8 mouse cellular contexts compared by ENCODE assay signal in genomic region chr2:38511487-38512307, GRCm38 (mm10). TPM values are rescaled to one million over a fixed set of nuclear protein-coding genes. Genes with fewer than 3 reads are reported as not detected.
DNase-seq lines count a peak whose midpoint lies in the region; ATAC-seq lines count a peak whose summit lies in the region.

Gene Nek6, plus strand, starts transcription at chr2:38511643.

- H3K9ac ChIP-seq in embryonic facial prominence, embryonic 11.5 days (replicated peaks; ENCODE audit: low read length): peak within 1 kb of the TSS; percentile 94
- peak within 1 kb of the TSS; percentile 92 for H3K9ac ChIP-seq in kidney, embryonic 14.5 days (ENCODE audit: low read depth, low read length)
- peak within 1 kb of the TSS; percentile 78 for H3K9ac ChIP-seq in liver, embryonic 12.5 days

- peak; percentile 84 for ATAC-seq in embryonic facial prominence, embryonic 11.5 days (replicated peaks; ENCODE audit: insufficient number of reproducible peaks, low FRiP score, low TSS enrichment, low read depth)
- peak; percentile 81 for ATAC-seq in kidney, embryonic 14.5 days (ENCODE audit: low FRiP score, low TSS enrichment)
- ATAC-seq in liver, embryonic 12.5 days: peak; percentile 58

- WGBS in embryonic facial prominence, embryonic 11.5 days: under 1% methylated on average over 90 of the region's 90 CpGs
- WGBS in kidney, embryonic 14.5 days: under 1% methylated on average over 84 of the region's 90 CpGs
- 1% methylated on average over 84 of the region's 90 CpGs for WGBS in liver, embryonic 12.5 days (ENCODE audit: insufficient replicate concordance)

- no peaks in the 10 kb centered on the region for H3K36me3 ChIP-seq in embryonic facial prominence, embryonic 11.5 days (replicated peaks; ENCODE audit: control insufficient read depth, insufficient read depth, low read depth, low read length)
- no peaks in the 10 kb centered on the region for H3K36me3 ChIP-seq in kidney, embryonic 14.5 days (ENCODE audit: control insufficient read depth, insufficient read depth, low read length)
- peaks cover 3% of the 10 kb centered on the region; the same call in 1 of the 2 replicates for H3K36me3 ChIP-seq in liver, embryonic 12.5 days

- H3K27ac ChIP-seq in embryonic facial prominence, embryonic 11.5 days (replicated peaks; ENCODE audit: low read depth, low read length): peak within 1 kb of the TSS; percentile 72
- peak within 1 kb of the TSS; percentile 89 for H3K27ac ChIP-seq in kidney, embryonic 14.5 days (ENCODE audit: low read depth, low read length)
- peak within 1 kb of the TSS; percentile 54 for H3K27ac ChIP-seq in liver, embryonic 12.5 days

- H3K4me3 ChIP-seq in embryonic facial prominence, embryonic 11.5 days (ENCODE audit: low read depth, low read length): peak within 1 kb of the TSS; percentile 91
- peak within 1 kb of the TSS; percentile 77 for H3K4me3 ChIP-seq in kidney, embryonic 14.5 days (ENCODE audit: low read length)
- H3K4me3 ChIP-seq in liver, embryonic 12.5 days: peak within 1 kb of the TSS; percentile 73

- peak within 1 kb of the TSS; percentile 83 for H3K4me2 ChIP-seq in embryonic facial prominence, embryonic 11.5 days (ENCODE audit: low read depth, low read length)
- H3K4me2 ChIP-seq in kidney, embryonic 14.5 days (replicated peaks; ENCODE audit: low read depth, low read length): peak within 1 kb of the TSS; percentile 73
- peak within 1 kb of the TSS; percentile 87 for H3K4me2 ChIP-seq in liver, embryonic 12.5 days

- no peaks in the 10 kb centered on the region for H3K27me3 ChIP-seq in embryonic facial prominence, embryonic 11.5 days (ENCODE audit: control insufficient read depth, insufficient read depth, low read length)
- H3K27me3 ChIP-seq in kidney, embryonic 14.5 days (ENCODE audit: control insufficient read depth, insufficient read depth, low read length): no peaks in the 10 kb centered on the region
- peaks cover 69% of the 10 kb centered on the region for H3K27me3 ChIP-seq in liver, embryonic 12.5 days (replicated peaks)

- no peaks in the 10 kb centered on the region for H3K4me1 ChIP-seq in embryonic facial prominence, embryonic 11.5 days (ENCODE audit: control insufficient read depth, insufficient read depth, low read length)
- H3K4me1 ChIP-seq in kidney, embryonic 14.5 days (ENCODE audit: control insufficient read depth, insufficient read depth, low read length): peaks cover 28% of the 10 kb centered on the region
- H3K4me1 ChIP-seq in liver, embryonic 12.5 days: peaks cover 45% of the 10 kb centered on the region

- no peaks in the 10 kb centered on the region for H3K9me3 ChIP-seq in embryonic facial prominence, embryonic 11.5 days (replicated peaks; ENCODE audit: control insufficient read depth, low read length)
- no peaks in the 10 kb centered on the region for H3K9me3 ChIP-seq in kidney, embryonic 14.5 days (ENCODE audit: control insufficient read depth, low read length)
- H3K9me3 ChIP-seq in liver, embryonic 12.5 days (replicated peaks): no peaks in the 10 kb centered on the region

- DNase-seq in 416B (ENCODE audit: low read depth): peak; percentile 49
- DNase-seq in adrenal gland, adult 18-20 months (ENCODE audit: low spot score in 2 of 2): peak; percentile 64 to 68
- DNase-seq in embryonic facial prominence, embryonic 11.5 days (ENCODE audit: low spot score): peak; percentile 82
- DNase-seq in heart, adult 9 months (ENCODE audit: low spot score in 2 of 2): peak; percentile 67 to 78
- peak; percentile 57 to 62 for DNase-seq in natural killer cell, adult 2 months (ENCODE audit: low spot score in 2 of 2)
- DNase-seq in testis, postnatal 10 days (ENCODE audit: low spot score): peak; percentile 80

RNA-seq across cellular contexts. Expression of gene Nek6, which starts in this region (rescaled TPM):
- total RNA-seq in adrenal gland, adult 18-20 months (2021): 10 to 100 TPM; 15.9 to 18.6 TPM
- 111 and 117 TPM in 2 replicates for polyA plus RNA-seq in embryonic facial prominence, embryonic 11.5 days (2014; fragmentation: Nextera tagmentation; extraction: Ambion mirVana)
- polyA plus RNA-seq in kidney, embryonic 14.5 days (2014; fragmentation: Nextera tagmentation; extraction: Ambion mirVana): 56.9 and 75.9 TPM in 2 replicates
- polyA plus RNA-seq in liver, embryonic 12.5 days (2016; fragmentation: Nextera tagmentation; extraction: Ambion mirVana): 42.7 and 45.7 TPM in 2 replicates

Comparison
In these comparisons a context has a peak if more than half of its experiments do, and no peak if none do; other contexts are left out.
1. Peak in every context shown above with its lines: DNase-seq, ATAC-seq, H3K4me3 ChIP-seq and H3K27ac ChIP-seq.